Mouse (Mus musculus) lung, adult 18-20 months (tissue): ENCODE results near the gene Irf2.

ENCODE experiments used
- DNase-seq, 2 experiments: peaks; one replicate each; pipeline ENCODE4 v3.0.0; 2022; ENCODE audit warnings: mixed read lengths in 2 of 2

The Irf2 gene

GRCm38 (mm10) chr8:46758131-46758530 lies 18.6 kb downstream of the Irf2 start:
- no peak for DNase-seq

GRCm38 (mm10) chr8:46758676-46759075 lies 19.1 kb downstream of the Irf2 start:
- no peak for DNase-seq

GRCm38 (mm10) chr8:46759562-46759961 lies 20.0 kb downstream of the Irf2 start:
- peak in 1 of 2 experiments; percentile 46 for DNase-seq

GRCm38 (mm10) chr8:46760701-46761100 lies 21.2 kb downstream of the Irf2 start:
- no peak for DNase-seq

- peak in 1 of 2 experiments; percentile 62 for DNase-seq
These were observed 21.9 kb downstream of the Irf2 start for GRCm38 (mm10) chr8:46761454-46761853.

GRCm38 (mm10) chr8:46769408-46770180 lies 30.1 kb downstream of the Irf2 start:
- DNase-seq, result no peak

GRCm38 (mm10) chr8:46770905-46771516 lies 31.5 kb downstream of the Irf2 start:
- DNase-seq, result no peak

- no peak for DNase-seq
These were observed 33.3 kb downstream of the Irf2 start for GRCm38 (mm10) chr8:46772801-46773200.

- peak; percentile 85 to 87 for DNase-seq
These were observed 38.4 kb downstream of the Irf2 start for GRCm38 (mm10) chr8:46777760-46778460.

- no peak for DNase-seq
These were observed 41.6 kb downstream of the Irf2 start for GRCm38 (mm10) chr8:46781067-46781657.

- DNase-seq, result no peak
These were observed 42.7 kb downstream of the Irf2 start for GRCm38 (mm10) chr8:46782254-46782653.

GRCm38 (mm10) chr8:46785070-46785469 lies 45.5 kb downstream of the Irf2 start:
- DNase-seq, result no peak

GRCm38 (mm10) chr8:46785926-46786325 lies 46.4 kb downstream of the Irf2 start:
- DNase-seq, result no peak

GRCm38 (mm10) chr8:46789091-46789881 lies 49.8 kb downstream of the Irf2 start:
- DNase-seq, result no peak

- DNase-seq, result no peak
These were observed 52.3 kb downstream of the Irf2 start for GRCm38 (mm10) chr8:46791664-46792371.

GRCm38 (mm10) chr8:46792653-46793052 lies 53.1 kb downstream of the Irf2 start:
- DNase-seq, result no peak

- no peak for DNase-seq
These were observed 53.7 kb downstream of the Irf2 start for GRCm38 (mm10) chr8:46793248-46793647.

GRCm38 (mm10) chr8:46794317-46794716 lies 54.8 kb downstream of the Irf2 start:
- DNase-seq, result no peak

- DNase-seq, result no peak
These were observed 59.7 kb downstream of the Irf2 start for GRCm38 (mm10) chr8:46799212-46799611.

GRCm38 (mm10) chr8:46799706-46800105 lies 60.2 kb downstream of the Irf2 start:
- DNase-seq, result peak; percentile 39 to 76

- no peak for DNase-seq
These were observed 61.7 kb downstream of the Irf2 start for GRCm38 (mm10) chr8:46801153-46801684.

GRCm38 (mm10) chr8:46802009-46802408 lies 62.5 kb downstream of the Irf2 start:
- DNase-seq, result peak in 1 of 2 experiments; percentile 41
